Mouse (Mus musculus) MEL (cell line): ENCODE measurements around the gene Crip2. TPM values are rescaled to one million over a fixed set of nuclear protein-coding genes. Genes with fewer than 3 reads are reported as not detected.

Experiments
- DNase-seq: peaks from one replicate; pipeline ENCODE4 v3.0.0; 2011; ENCODE audit warnings: low read depth, low spot score
- H3K27ac ChIP-seq: 2 replicates; pipeline ENCODE4 v1.5.1; 2012; ENCODE audit warnings: low read depth, mild to moderate bottlenecking, control low read depth, low read length, moderate library complexity; ENCODE audit not compliant: control insufficient read depth
- H3K27me3 ChIP-seq, 2 experiments: fragments of 150-350 bp in 1 of 2; sonication (generic) in 1 of 2; 2 replicates each; pipeline ENCODE4 v1.6.1; 2012; ENCODE audit warnings: low read length in 2 of 2, mild to moderate bottlenecking in 2 of 2, improper control_type of control experiment in 1 of 2, moderate library complexity in 1 of 2; ENCODE audit not compliant: insufficient read depth in 2 of 2, control insufficient read depth in 1 of 2
- H3K36me3 ChIP-seq, 2 experiments: 2 replicates each; pipeline ENCODE4 v1.6.1; 2012 to 2014; ENCODE audit warnings: low read length in 2 of 2, improper control_type of control experiment in 1 of 2, inconsistent platforms in 1 of 2, mild to moderate bottlenecking in 1 of 2; ENCODE audit not compliant: insufficient read depth in 2 of 2, control insufficient read depth in 1 of 2
- H3K4me1 ChIP-seq, 2 experiments: fragments of 150-350 bp in 1 of 2; sonication (generic) in 1 of 2; 2 replicates each; pipeline ENCODE4 v1.6.1; 2012; ENCODE audit warnings: low read length in 2 of 2, improper control_type of control experiment in 1 of 2, mild to moderate bottlenecking in 1 of 2; ENCODE audit not compliant: insufficient read depth in 2 of 2, control insufficient read depth in 1 of 2
- H3K4me3 ChIP-seq, 2 experiments: fragments of 150-350 bp in 1 of 2; sonication (generic) in 1 of 2; 2 replicates each; pipeline ENCODE4 v1.5.1; 2012; ENCODE audit warnings: low read depth in 2 of 2, low read length in 2 of 2, mild to moderate bottlenecking in 2 of 2, moderate library complexity in 2 of 2, control low read depth in 1 of 2, improper control_type of control experiment in 1 of 2; ENCODE audit not compliant: control insufficient read depth in 1 of 2, insufficient read depth in 1 of 2
- H3K79me2 ChIP-seq: 2 replicates; pipeline ENCODE4 v1.6.1; 2012; ENCODE audit warnings: mild to moderate bottlenecking, low read length, moderate library complexity; ENCODE audit not compliant: control insufficient read depth, poor library complexity, insufficient read depth
- H3K9ac ChIP-seq: 2 replicates; pipeline ENCODE4 v1.6.1; 2012; ENCODE audit warnings: low read depth, mild to moderate bottlenecking, control low read depth, low read length, moderate library complexity; ENCODE audit not compliant: control insufficient read depth, poor library complexity, severe bottlenecking
- H3K9me3 ChIP-seq: fragments of 150-350 bp; sonication (generic); replicated peaks from 2 replicates; pipeline ENCODE4 v1.6.1; 2012; ENCODE audit warnings: mild to moderate bottlenecking, low read length, improper control_type of control experiment, moderate library complexity; ENCODE audit not compliant: insufficient read depth
- CTCF ChIP-seq, 3 experiments: IDR thresholded peaks in 2 of 3; conservative IDR thresholded peaks in 1 of 3; 2 replicates each; pipeline ENCODE4 v1.5.1; 2011 to 2012; ENCODE audit warnings: low read length in 3 of 3, low read depth in 2 of 3, mild to moderate bottlenecking in 2 of 3, improper control_type of control experiment in 1 of 3, inconsistent platforms in 1 of 3, mixed read lengths in 1 of 3, moderate library complexity in 1 of 3; ENCODE audit not compliant: control insufficient read depth in 1 of 3, insufficient read depth in 1 of 3, poor library complexity in 1 of 3, severe bottlenecking in 1 of 3
- E2F4 ChIP-seq: IDR thresholded peaks from 2 replicates; pipeline ENCODE4 v1.6.1; 2011; ENCODE audit warnings: low read depth, low read length, improper control_type of control experiment, borderline replicate concordance
- EP300 ChIP-seq, 2 experiments: IDR thresholded peaks; 2 replicates each; pipeline ENCODE4 v1.6.1; 2011; ENCODE audit warnings: improper control_type of control experiment in 2 of 2, low read length in 2 of 2, low read depth in 1 of 2, mild to moderate bottlenecking in 1 of 2
- ETS1 ChIP-seq: IDR thresholded peaks from 2 replicates; pipeline ENCODE4 v1.6.1; 2012; ENCODE audit warnings: low read depth, mild to moderate bottlenecking, inconsistent platforms, low read length, improper control_type of control experiment, moderate library complexity
- HCFC1 ChIP-seq: IDR thresholded peaks from 2 replicates; pipeline ENCODE4 v1.6.1; 2012; ENCODE audit warnings: low read depth, mild to moderate bottlenecking, inconsistent platforms, low read length, improper control_type of control experiment, moderate library complexity
- MXI1 ChIP-seq: IDR thresholded peaks from 2 replicates; pipeline ENCODE4 v1.6.1; 2011; ENCODE audit warnings: mild to moderate bottlenecking, low read depth, low read length, improper control_type of control experiment
- MYC ChIP-seq: IDR thresholded peaks from 2 replicates; pipeline ENCODE4 v1.6.1; 2011; ENCODE audit warnings: low read depth, mild to moderate bottlenecking, low read length, improper control_type of control experiment, moderate library complexity
- POLR2A ChIP-seq, 2 experiments: IDR thresholded peaks; 2 replicates each; pipeline ENCODE4 v1.6.1; 2011 to 2012; ENCODE audit warnings: low read length in 2 of 2, mild to moderate bottlenecking in 2 of 2, control low read depth in 1 of 2, improper control_type of control experiment in 1 of 2, low read depth in 1 of 2, moderate library complexity in 1 of 2; ENCODE audit not compliant: control insufficient read depth in 1 of 2, insufficient read depth in 1 of 2, poor library complexity in 1 of 2
- POLR2AphosphoS5 ChIP-seq: IDR thresholded peaks from 2 replicates; pipeline ENCODE4 v1.6.1; 2012; ENCODE audit warnings: low read depth, borderline replicate concordance, mild to moderate bottlenecking, inconsistent platforms, low read length, moderate library complexity, mixed read lengths
- RAD21 ChIP-seq: IDR thresholded peaks from 2 replicates; pipeline ENCODE4 v1.6.1; 2011; ENCODE audit warnings: mild to moderate bottlenecking, low read depth, low read length, improper control_type of control experiment
- RCOR1 ChIP-seq: IDR thresholded peaks from 2 replicates; pipeline ENCODE4 v1.6.1; 2012; ENCODE audit warnings: low read depth, mild to moderate bottlenecking, inconsistent platforms, low read length, improper control_type of control experiment
- SIN3A ChIP-seq: IDR thresholded peaks from 2 replicates; pipeline ENCODE4 v1.6.1; 2012; ENCODE audit warnings: low read length, improper control_type of control experiment, inconsistent platforms
- TBP ChIP-seq: IDR thresholded peaks from 2 replicates; pipeline ENCODE4 v1.8.0; 2011; ENCODE audit warnings: low read depth, low read length, improper control_type of control experiment
- UBTF ChIP-seq: IDR thresholded peaks from 2 replicates; pipeline ENCODE4 v1.6.1; 2012; ENCODE audit warnings: low read depth, mild to moderate bottlenecking, inconsistent platforms, low read length, improper control_type of control experiment, moderate library complexity, borderline replicate concordance; ENCODE audit not compliant: insufficient read depth
- ZC3H11A ChIP-seq: IDR thresholded peaks from 2 replicates; pipeline ENCODE4 v1.6.1; 2012; ENCODE audit warnings: low read depth, mild to moderate bottlenecking, inconsistent platforms, low read length, improper control_type of control experiment
- polyA plus RNA-seq, 2 experiments: library from polyadenylated mRNA; stranded (reverse) in 1 of 2; unstranded in 1 of 2; fragments of >175 nt in 1 of 2; fragments of >200 nt in 1 of 2; gene quantifications; 2 replicates each; pipeline versions ENCODE4 v1.2.1 to v1.2.4; 2012; ENCODE audit warnings: low replicate concordance in 2 of 2, low read depth in 1 of 2; ENCODE audit not compliant: insufficient read length in 2 of 2, insufficient read depth in 1 of 2, missing spikeins in 1 of 2
- total RNA-seq: library from RNA; depleted of rRNA; stranded (reverse); fragments of 300-350 nt; gene quantifications from 2 replicates; pipeline ENCODE4 v1.2.3, GENCODE M21; 2012

Crip2 gene
- total and polyA plus RNA-seq, 3 experiments: 65.2 to 261 TPM; not detected in 1

GRCm38 (mm10) chr12:113187584-113188295 is 47.7 kb downstream of the Crip2 start:
- peaks cover 0 to 3% of the 10 kb centered on the region in 2 experiments; a peak in 1 of 4 replicates for H3K36me3 ChIP-seq
- no peak overlapping the region for H3K9ac ChIP-seq
- TF ChIP-seq CTCF (IDR thresholded peaks at IDR 0.05 in 2 of 3, conservative IDR thresholded peaks at IDR 0.05 in 1 of 3; ENCODE audit: control insufficient read depth in 1 of 3, insufficient read depth in 1 of 3, low read depth in 2 of 3, low read length in 3 of 3, poor library complexity in 1 of 3, severe bottlenecking in 1 of 3): peak in 2 of 3 experiments; percentile 46 to 60; a peak in 4 of 6 replicates
- TF ChIP-seq TBP: no peak
- TF ChIP-seq RAD21: peak; percentile 14
- no peak for TF ChIP-seq HCFC1
- TF ChIP-seq POLR2AphosphoS5: no peak
- TF ChIP-seq MYC: no peak
- no peak for DNase-seq
- peaks cover 6 to 7% of the 10 kb centered on the region in 2 experiments for H3K27me3 ChIP-seq
- no peak overlapping the region for H3K27ac ChIP-seq
- peaks cover 0 to 5% of the 10 kb centered on the region in 2 experiments; a peak in 2 of 4 replicates for H3K4me1 ChIP-seq
- H3K79me2 ChIP-seq: no peaks in the 10 kb centered on the region; the same call in 1 of the 2 replicates
- H3K9me3 ChIP-seq: no peaks in the 10 kb centered on the region
- no peak overlapping the region for H3K4me3 ChIP-seq

GRCm38 (mm10) chr12:113188349-113189055 is 48.5 kb downstream of the Crip2 start:
- Histone ChIP-seq H3K4me1 (peaks cover 0 to 5% of the 10 kb centered on the region in 2 experiments; a peak in 2 of 4 replicates), H3K4me3 (no peak overlapping the region), H3K79me2 (no peaks in the 10 kb centered on the region; the same call in 1 of the 2 replicates), H3K27ac (no peak overlapping the region), H3K27me3 (peaks cover 4 to 5% of the 10 kb centered on the region in 2 experiments), H3K9ac (no peak overlapping the region), H3K36me3 (peaks cover 0 to 3% of the 10 kb centered on the region in 2 experiments; a peak in 1 of 4 replicates), H3K9me3 (no peaks in the 10 kb centered on the region)
- no peak for DNase-seq
- TF ChIP-seq UBTF: no peak
- 0 out of 4 replicates have a peak, but pooled peaks of 1 of the 2 experiments have one; percentile 13 for TF ChIP-seq POLR2A (IDR thresholded peaks at IDR 0.05; ENCODE audit: control insufficient read depth in 1 of 2, insufficient read depth in 1 of 2, low read depth in 1 of 2, low read length in 2 of 2, poor library complexity in 1 of 2)
- TF ChIP-seq TBP: no peak
- no peak for TF ChIP-seq ETS1
- no peak for TF ChIP-seq POLR2AphosphoS5

GRCm38 (mm10) chr12:113193423-113193822 is 53.4 kb downstream of the Crip2 start:
- no peak for TF ChIP-seq EP300 (IDR thresholded peaks at IDR 0.05; ENCODE audit: low read depth in 1 of 2, low read length in 2 of 2)
- TF ChIP-seq RCOR1: no peak
- TF ChIP-seq E2F4: no peak
- no peak for TF ChIP-seq CTCF (IDR thresholded peaks at IDR 0.05 in 2 of 3, conservative IDR thresholded peaks at IDR 0.05 in 1 of 3; ENCODE audit: control insufficient read depth in 1 of 3, insufficient read depth in 1 of 3, low read depth in 2 of 3, low read length in 3 of 3, poor library complexity in 1 of 3, severe bottlenecking in 1 of 3)
- no peak for TF ChIP-seq POLR2A (IDR thresholded peaks at IDR 0.05; ENCODE audit: control insufficient read depth in 1 of 2, insufficient read depth in 1 of 2, low read depth in 1 of 2, low read length in 2 of 2, poor library complexity in 1 of 2)
- TF ChIP-seq SIN3A: no peak
- TF ChIP-seq MXI1: no peak
- no peak for TF ChIP-seq ZC3H11A
- Histone ChIP-seq H3K27me3 (no peaks in the 10 kb centered on the region), H3K27ac (no peak overlapping the region), H3K4me3 (no peak overlapping the region), H3K36me3 (no peaks in the 10 kb centered on the region), H3K79me2 (no peaks in the 10 kb centered on the region), H3K9ac (no peak overlapping the region), H3K9me3 (no peaks in the 10 kb centered on the region), H3K4me1 (no peaks in the 10 kb centered on the region)
- DNase-seq: no peak
